Comparison of ENCODE assay signal across 12 mouse cellular contexts in genomic region chr6:137557671-137558070, GRCm38 (mm10).
DNase-seq lines count a peak whose midpoint lies in the region; ATAC-seq and TF ChIP-seq lines count a peak whose summit lies in the region.
"Had no signal": no experiment of that assay in that cellular context is flagged by ENCODE, and none has a peak within 500 bp of the region (broad histone marks: within the 10 kb centered on the region; RNA-seq: fewer than 3 reads in every experiment).

No protein-coding gene starts in this region.

- DNase-seq in limb, embryonic 10.5 days (ENCODE audit: low spot score), result no peak
- peak; percentile 47 to 53 for DNase-seq in heart, postnatal 10 days
- DNase-seq in layer of hippocampus, postnatal 36 days, result no peak
- DNase-seq in adrenal gland, adult 2 months, result no peak
- DNase-seq: right cerebral cortex, postnatal 4 days had no signal

- no peak for TF ChIP-seq POLR2A in bone marrow macrophage, adult 2 months (IDR thresholded peaks at IDR 0.05; ENCODE audit: borderline replicate concordance, low read depth, low read length)

- no peak overlapping the region for H3K4me3 ChIP-seq in limb, embryonic 15.5 days
- H3K4me3 ChIP-seq in limb, embryonic 10.5 days, result no peak overlapping the region
- no peak overlapping the region for H3K4me3 ChIP-seq in bone marrow macrophage, adult 2 months (ENCODE audit: insufficient read depth, low read length)
- H3K4me3 ChIP-seq: forebrain, embryonic 10.5 days; hindbrain, embryonic 13.5 days; midbrain, embryonic 10.5 days; neural tube, embryonic 13.5 days had no signal

- H3K36me3 ChIP-seq in limb, embryonic 15.5 days, result no peaks in the 10 kb centered on the region
- H3K36me3 ChIP-seq in limb, embryonic 10.5 days, result no peaks in the 10 kb centered on the region
- H3K36me3 ChIP-seq: forebrain, embryonic 10.5 days; hindbrain, embryonic 13.5 days; midbrain, embryonic 10.5 days; neural tube, embryonic 13.5 days had no signal

- WGBS in limb, embryonic 15.5 days, result 75% methylated on average over 2 of the region's 2 CpGs
- WGBS in limb, embryonic 10.5 days, result 90% methylated on average over 2 of the region's 2 CpGs

- H3K27ac ChIP-seq in limb, embryonic 15.5 days, result 0 out of 2 replicates have a peak overlapping the region, but pooled peaks have one; percentile 11
- no peak overlapping the region for H3K27ac ChIP-seq in limb, embryonic 10.5 days
- peak overlapping the region; percentile 95 for H3K27ac ChIP-seq in bone marrow macrophage, adult 2 months (ENCODE audit: insufficient read depth, low read depth, low read length)
- H3K27ac ChIP-seq: forebrain, embryonic 10.5 days; hindbrain, embryonic 13.5 days; midbrain, embryonic 10.5 days; neural tube, embryonic 13.5 days had no signal

- no peak overlapping the region for H3K4me2 ChIP-seq in limb, embryonic 15.5 days
- H3K4me2 ChIP-seq: hindbrain, embryonic 13.5 days; neural tube, embryonic 13.5 days had no signal

- no peak for TF ChIP-seq CTCF in bone marrow macrophage, adult 2 months (IDR thresholded peaks at IDR 0.05; ENCODE audit: low read depth, low read length)

- no peak for ATAC-seq in limb, embryonic 15.5 days (ENCODE audit: insufficient number of reproducible peaks, low FRiP score, low TSS enrichment, low read depth)
- ATAC-seq in megakaryocyte-erythroid progenitor cell, adult 5-6 weeks (replicated peaks; ENCODE audit: low FRiP score, low TSS enrichment, poor library complexity, severe bottlenecking), result peak; percentile 47; the same call in 1 of the 2 replicates

- peaks cover 2% of the 10 kb centered on the region; the same call in 1 of the 2 replicates for H3K27me3 ChIP-seq in limb, embryonic 15.5 days
- no peaks in the 10 kb centered on the region for H3K27me3 ChIP-seq in limb, embryonic 10.5 days (ENCODE audit: low read depth, poor library complexity, severe bottlenecking)
- H3K27me3 ChIP-seq: hindbrain, embryonic 13.5 days; neural tube, embryonic 13.5 days had no signal

- H3K9me3 ChIP-seq in limb, embryonic 15.5 days, result no peaks in the 10 kb centered on the region
- H3K9me3 ChIP-seq in limb, embryonic 10.5 days (replicated peaks), result no peaks in the 10 kb centered on the region
- H3K9me3 ChIP-seq: forebrain, embryonic 10.5 days; hindbrain, embryonic 13.5 days; midbrain, embryonic 10.5 days; neural tube, embryonic 13.5 days had no signal

- H3K9ac ChIP-seq in limb, embryonic 15.5 days, result no peak overlapping the region
- H3K9ac ChIP-seq: hindbrain, embryonic 13.5 days; neural tube, embryonic 13.5 days had no signal

- intact Hi-C loops in heart, postnatal 10 days (cut with DNase I), result loop anchor here (2.0 to 5.0 kb wide), 2 partner anchors 90 to 103 kb away; no protein-coding TSS in a partner anchor

- peaks cover 23% of the 10 kb centered on the region for H3K4me1 ChIP-seq in limb, embryonic 15.5 days
- H3K4me1 ChIP-seq in limb, embryonic 10.5 days, result 0 out of 2 replicates have a peak, but pooled peaks cover 4% of the 10 kb centered on the region
- H3K4me1 ChIP-seq in bone marrow macrophage, adult 2 months (ENCODE audit: control insufficient read depth, insufficient read depth, low read length), result peaks cover 54% of the 10 kb centered on the region

Comparison
In these comparisons a context has a peak if more than half of its experiments do, and no peak if none do; other contexts are left out.
1. DNase-seq: peak in heart, postnatal 10 days (2 of 2); none in limb, embryonic 10.5 days (single experiment), layer of hippocampus, postnatal 36 days (0 of 2) and adrenal gland, adult 2 months (single experiment).